Mouse (Mus musculus) heart, embryonic 12.5 days (tissue): ENCODE results near the gene Pdss1. TPM values are rescaled to one million over a fixed set of nuclear protein-coding genes. Genes with fewer than 3 reads are reported as not detected.
"Not testable (repeated sequence)": the region's sequence is repeated elsewhere in the genome, so short reads cannot be mapped to it uniquely, and the experiment has no call there.

Source experiments
- ATAC-seq: fragments of 200-750 bp; cut with Nextera tagmentation; 2 replicates; pipeline ENCODE4 v1.8.0; 2017; ENCODE audit warnings: moderate TSS enrichment, moderate library complexity; ENCODE audit not compliant: insufficient number of reproducible peaks, low FRiP score
- H3K27ac ChIP-seq: fragments of 300-500 bp; sonication (generic); 2 replicates; pipeline ENCODE4 v1.5.1; 2016; ENCODE audit warnings: mild to moderate bottlenecking, moderate library complexity; ENCODE audit not compliant: poor library complexity, severe bottlenecking
- H3K27me3 ChIP-seq: fragments of 300-500 bp; sonication (generic); replicated peaks from 2 replicates; pipeline ENCODE4 v1.6.1; 2016; ENCODE audit warnings: mild to moderate bottlenecking, moderate library complexity
- H3K36me3 ChIP-seq: fragments of 300-500 bp; sonication (generic); 2 replicates; pipeline ENCODE4 v1.6.1; 2016; ENCODE audit warnings: mild to moderate bottlenecking, moderate library complexity
- H3K4me1 ChIP-seq: fragments of 300-500 bp; sonication (generic); replicated peaks from 2 replicates; pipeline ENCODE4 v1.6.1; 2016; ENCODE audit warnings: mild to moderate bottlenecking
- H3K4me2 ChIP-seq: fragments of 300-500 bp; sonication (generic); 2 replicates; pipeline ENCODE4 v1.6.1; 2016; ENCODE audit warnings: mild to moderate bottlenecking, moderate library complexity
- H3K4me3 ChIP-seq: fragments of 300-500 bp; sonication (generic); 2 replicates; pipeline ENCODE4 v1.5.1; 2016; ENCODE audit warnings: mild to moderate bottlenecking
- H3K9ac ChIP-seq: fragments of 300-500 bp; sonication (generic); 2 replicates; pipeline ENCODE4 v1.6.1; 2016; ENCODE audit warnings: mild to moderate bottlenecking, moderate library complexity
- H3K9me3 ChIP-seq: fragments of 300-500 bp; sonication (generic); replicated peaks from 2 replicates; pipeline ENCODE4 v1.6.1; 2016; ENCODE audit warnings: mild to moderate bottlenecking, moderate library complexity
- WGBS: fragments of 180-500 bp; shearing (Covaris S2); methylation state at CpG from one replicate; pipeline ENCODE4 v1.1.7; 2016; 5-methylcytosine and 5-hydroxymethylcytosine counted together
- polyA plus RNA-seq: library from polyadenylated mRNA; unstranded; fragments of >200 nt; fragmentation: Nextera tagmentation; extraction: Ambion mirVana; gene quantifications from 2 replicates; pipeline ENCODE4 v1.2.1, GENCODE M21; 2016

The Pdss1 gene
- polyA plus RNA-seq: 32.1 and 34.3 TPM in 2 replicates

DNA sequence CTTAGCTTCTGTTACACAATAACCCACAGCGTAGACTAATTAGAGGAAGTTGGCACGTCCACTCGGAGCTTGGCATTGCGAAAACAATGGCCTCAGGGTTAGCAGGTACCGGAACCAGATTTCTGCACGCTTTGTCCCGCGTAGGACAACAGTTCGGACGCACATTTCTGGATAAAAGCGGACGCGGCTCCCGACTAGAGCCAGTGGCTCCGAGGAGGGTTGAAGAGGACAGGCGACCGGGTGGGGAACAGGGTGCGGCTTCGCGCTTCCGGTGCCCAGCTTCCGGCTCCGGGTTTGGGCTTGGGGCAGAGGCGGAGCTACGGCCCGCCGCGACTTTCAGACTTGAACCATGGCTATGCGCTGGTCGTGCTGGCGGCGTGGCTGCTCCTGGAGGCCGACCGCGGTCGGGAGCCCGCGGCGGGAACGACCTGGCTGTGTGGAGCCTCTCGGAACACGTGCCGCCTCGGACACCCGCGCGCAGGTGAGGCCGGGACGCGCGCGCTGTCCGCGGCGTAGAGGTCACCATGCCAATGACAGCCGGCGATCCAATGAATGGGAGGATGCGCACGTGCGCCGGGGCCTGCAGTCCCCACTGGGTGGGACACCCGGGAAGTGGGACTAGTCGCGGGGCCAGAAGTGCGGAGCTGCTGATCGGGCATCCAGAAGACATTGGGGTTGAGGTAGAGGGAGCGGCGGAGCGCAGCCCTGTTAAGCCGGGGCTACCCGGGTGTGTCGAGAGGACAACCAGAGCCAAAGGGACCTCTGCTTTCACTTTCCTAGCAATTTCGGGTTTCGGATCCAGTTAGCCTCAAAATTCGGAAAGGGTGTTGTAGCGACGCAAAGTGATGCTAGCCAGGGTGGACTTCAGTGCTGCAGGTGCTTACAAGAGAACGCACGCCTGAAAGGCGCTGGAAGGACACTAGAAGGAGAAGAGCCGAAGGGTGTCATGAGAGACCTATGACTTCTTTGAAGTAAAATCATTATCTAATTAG is at the start of gene Pdss1:
Gene Pdss1 (plus strand): TSS at position 241 of the 992 bp plus-strand sequence.
- Histone ChIP-seq H3K27me3 (no peaks in the 10 kb centered on the region), H3K27ac (peak within 1 kb of the TSS; percentile 75), H3K4me2 (peak within 1 kb of the TSS; percentile 75), H3K36me3 (no peaks in the 10 kb centered on the region), H3K9me3 (no peaks in the 10 kb centered on the region), H3K9ac (peak within 1 kb of the TSS; percentile 70), H3K4me3 (peak within 1 kb of the TSS; percentile 83), H3K4me1 (no peaks in the 10 kb centered on the region)
- ATAC-seq: peak; percentile 97
- WGBS: under 1% methylated on average over 81 of the region's 81 CpGs

- H3K27me3 ChIP-seq: no peaks in the 10 kb centered on the region
- no peaks in the 10 kb centered on the region for H3K9me3 ChIP-seq
- 66% methylated on average over 4 of the region's 4 CpGs for WGBS
- H3K36me3 ChIP-seq: no peaks in the 10 kb centered on the region
- no peak overlapping the region for H3K4me2 ChIP-seq
- H3K4me1 ChIP-seq: no peaks in the 10 kb centered on the region
- no peak overlapping the region for H3K9ac ChIP-seq
- no peak overlapping the region for H3K4me3 ChIP-seq
- H3K27ac ChIP-seq: no peak overlapping the region
- no peak for ATAC-seq
Observed at GRCm38 (mm10) chr2:22851900-22852299, 43.4 kb upstream of the Pdss1 start.

GRCm38 (mm10) chr2:22857501-22857900 is 37.8 kb upstream of the Pdss1 start:
- ATAC-seq: no peak
- Histone ChIP-seq H3K36me3 (no peaks in the 10 kb centered on the region), H3K27me3 (no peaks in the 10 kb centered on the region), H3K27ac (no peak overlapping the region), H3K4me3 (no peak overlapping the region), H3K9ac (no peak overlapping the region), H3K4me1 (no peaks in the 10 kb centered on the region), H3K9me3 (no peaks in the 10 kb centered on the region), H3K4me2 (no peak overlapping the region)
- 74% methylated on average over 3 of the region's 3 CpGs for WGBS

GRCm38 (mm10) chr2:22862194-22862593 is 33.1 kb upstream of the Pdss1 start:
- Histone ChIP-seq H3K9me3 (no peaks in the 10 kb centered on the region), H3K4me3 (no peak overlapping the region), H3K9ac (no peak overlapping the region), H3K27me3 (no peaks in the 10 kb centered on the region), H3K36me3 (no peaks in the 10 kb centered on the region), H3K4me1 (no peaks in the 10 kb centered on the region), H3K4me2 (no peak overlapping the region), H3K27ac (no peak overlapping the region)
- no peak for ATAC-seq
- 70% methylated on average over 2 of the region's 2 CpGs for WGBS

GRCm38 (mm10) chr2:22864394-22865037 is 30.8 kb upstream of the Pdss1 start:
- not testable (repeated sequence) for H3K4me2 ChIP-seq, H3K4me1 ChIP-seq, ATAC-seq, H3K27ac ChIP-seq, H3K4me3 ChIP-seq, H3K27me3 ChIP-seq, H3K36me3 ChIP-seq, H3K9ac ChIP-seq, H3K9me3 ChIP-seq
- 2% methylated on average over 6 of the region's 6 CpGs for WGBS

DNA sequence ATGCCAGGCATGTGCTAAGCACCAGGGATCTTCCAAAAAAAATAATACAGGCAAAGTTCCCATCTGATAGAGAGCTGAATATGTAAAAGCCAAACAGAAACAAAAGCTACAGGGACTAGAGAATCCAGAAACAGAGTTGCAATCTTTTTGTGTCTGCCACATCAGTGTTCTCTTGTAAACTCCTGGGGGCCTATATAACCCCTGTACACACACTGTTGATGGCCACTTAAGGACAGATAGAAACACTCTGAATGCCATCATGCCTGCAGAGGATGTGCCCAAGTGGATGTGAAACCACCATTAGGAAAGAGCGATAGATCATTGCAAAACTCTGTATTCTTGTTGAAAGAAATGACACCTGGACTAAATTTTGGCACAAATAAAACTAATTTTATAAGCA is 29.5 kb upstream of the Pdss1 start:
- H3K9ac ChIP-seq: no peak overlapping the region
- 80% methylated on average over 1 of the region's 1 CpGs for WGBS
- no peaks in the 10 kb centered on the region for H3K4me1 ChIP-seq
- no peaks in the 10 kb centered on the region for H3K27me3 ChIP-seq
- H3K9me3 ChIP-seq: no peaks in the 10 kb centered on the region
- no peak overlapping the region for H3K27ac ChIP-seq
- H3K36me3 ChIP-seq: no peaks in the 10 kb centered on the region
- H3K4me3 ChIP-seq: no peak overlapping the region
- no peak overlapping the region for H3K4me2 ChIP-seq
- no peak for ATAC-seq

- Histone ChIP-seq H3K9ac (no peak overlapping the region), H3K9me3 (no peaks in the 10 kb centered on the region), H3K4me1 (no peaks in the 10 kb centered on the region), H3K4me3 (no peak overlapping the region), H3K4me2 (no peak overlapping the region), H3K27ac (no peak overlapping the region), H3K36me3 (no peaks in the 10 kb centered on the region), H3K27me3 (no peaks in the 10 kb centered on the region)
- WGBS: 67% methylated on average over 7 of the region's 7 CpGs
- no peak for ATAC-seq
Observed at GRCm38 (mm10) chr2:22866894-22867424, 28.4 kb upstream of the Pdss1 start.

GRCm38 (mm10) chr2:22873159-22873558 is 22.2 kb upstream of the Pdss1 start:
- H3K4me1 ChIP-seq: no peaks in the 10 kb centered on the region
- H3K4me3 ChIP-seq: no peak overlapping the region
- no peaks in the 10 kb centered on the region for H3K36me3 ChIP-seq
- H3K27ac ChIP-seq: no peak overlapping the region
- no peaks in the 10 kb centered on the region for H3K9me3 ChIP-seq
- H3K9ac ChIP-seq: no peak overlapping the region
- 76% methylated on average over 1 of the region's 1 CpGs for WGBS
- H3K27me3 ChIP-seq: peaks cover 6% of the 10 kb centered on the region; the same call in 1 of the 2 replicates
- no peak for ATAC-seq
- no peak overlapping the region for H3K4me2 ChIP-seq

DNA sequence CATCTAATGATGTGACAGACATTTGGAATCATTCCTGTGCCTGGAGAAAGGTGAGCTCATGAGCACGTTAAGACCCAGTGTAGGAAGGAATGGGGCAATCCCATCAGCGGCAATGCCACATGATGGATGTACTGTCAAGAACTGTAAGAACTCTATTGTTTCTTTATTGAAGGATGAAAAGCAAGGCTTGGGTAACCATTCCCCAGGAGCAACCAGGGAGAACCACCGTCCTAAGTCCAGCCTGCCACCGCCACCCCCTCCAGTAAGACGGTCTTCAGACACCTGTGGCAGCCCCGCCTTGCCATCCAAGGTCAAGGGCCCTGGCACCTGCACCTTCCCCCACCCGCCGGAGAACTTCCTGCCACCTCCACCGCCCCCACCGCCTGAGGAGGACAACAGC is 20.7 kb upstream of the Pdss1 start:
- H3K27me3 ChIP-seq: peaks cover 6% of the 10 kb centered on the region; the same call in 1 of the 2 replicates
- no peaks in the 10 kb centered on the region for H3K9me3 ChIP-seq
- H3K4me3 ChIP-seq: no peak overlapping the region
- no peaks in the 10 kb centered on the region for H3K4me1 ChIP-seq
- no peaks in the 10 kb centered on the region for H3K36me3 ChIP-seq
- H3K27ac ChIP-seq: no peak overlapping the region
- H3K9ac ChIP-seq: no peak overlapping the region
- ATAC-seq: no peak
- WGBS: 39% methylated on average over 10 of the region's 10 CpGs
- no peak overlapping the region for H3K4me2 ChIP-seq

DNA sequence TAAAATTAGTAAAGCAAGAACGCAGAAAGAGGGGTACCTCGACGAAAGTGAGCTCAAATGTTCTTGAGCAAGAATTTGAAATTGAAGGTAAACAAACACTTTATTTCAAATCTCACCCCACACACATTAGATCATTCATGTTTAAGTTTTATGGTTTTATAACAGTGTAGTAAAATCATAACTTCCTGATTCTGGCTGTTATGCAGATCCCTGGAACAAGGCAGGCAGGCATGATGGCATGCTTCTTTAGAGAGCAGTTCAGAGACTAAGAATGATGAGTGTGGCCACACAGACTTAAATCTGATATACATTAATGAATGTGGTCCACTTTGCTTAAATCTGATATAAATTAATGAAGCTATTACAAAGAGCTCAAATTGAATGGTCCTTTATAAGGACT is 18.7 kb upstream of the Pdss1 start:
- no peak for ATAC-seq
- 78% methylated on average over 3 of the region's 3 CpGs for WGBS

GRCm38 (mm10) chr2:22878781-22879180 is 16.5 kb upstream of the Pdss1 start:
- 42% methylated on average over 1 of the region's 1 CpGs for WGBS
- Histone ChIP-seq H3K4me3 (no peak overlapping the region), H3K4me2 (no peak overlapping the region), H3K9me3 (no peaks in the 10 kb centered on the region), H3K27ac (no peak overlapping the region), H3K4me1 (no peaks in the 10 kb centered on the region), H3K27me3 (peaks cover 4% of the 10 kb centered on the region; the same call in 1 of the 2 replicates), H3K9ac (no peak overlapping the region), H3K36me3 (no peaks in the 10 kb centered on the region)
- ATAC-seq: no peak

More for the DNA sequence above, 18.7 kb upstream of the Pdss1 start:
- Histone ChIP-seq H3K4me2 (no peak overlapping the region), H3K4me3 (no peak overlapping the region), H3K27ac (no peak overlapping the region), H3K36me3 (no peaks in the 10 kb centered on the region), H3K9me3 (no peaks in the 10 kb centered on the region), H3K27me3 (peaks cover 6% of the 10 kb centered on the region; the same call in 1 of the 2 replicates), H3K9ac (no peak overlapping the region), H3K4me1 (no peaks in the 10 kb centered on the region)
